Comparison of ENCODE assay signal across 8 mouse cellular contexts in the genomic region with DNA sequence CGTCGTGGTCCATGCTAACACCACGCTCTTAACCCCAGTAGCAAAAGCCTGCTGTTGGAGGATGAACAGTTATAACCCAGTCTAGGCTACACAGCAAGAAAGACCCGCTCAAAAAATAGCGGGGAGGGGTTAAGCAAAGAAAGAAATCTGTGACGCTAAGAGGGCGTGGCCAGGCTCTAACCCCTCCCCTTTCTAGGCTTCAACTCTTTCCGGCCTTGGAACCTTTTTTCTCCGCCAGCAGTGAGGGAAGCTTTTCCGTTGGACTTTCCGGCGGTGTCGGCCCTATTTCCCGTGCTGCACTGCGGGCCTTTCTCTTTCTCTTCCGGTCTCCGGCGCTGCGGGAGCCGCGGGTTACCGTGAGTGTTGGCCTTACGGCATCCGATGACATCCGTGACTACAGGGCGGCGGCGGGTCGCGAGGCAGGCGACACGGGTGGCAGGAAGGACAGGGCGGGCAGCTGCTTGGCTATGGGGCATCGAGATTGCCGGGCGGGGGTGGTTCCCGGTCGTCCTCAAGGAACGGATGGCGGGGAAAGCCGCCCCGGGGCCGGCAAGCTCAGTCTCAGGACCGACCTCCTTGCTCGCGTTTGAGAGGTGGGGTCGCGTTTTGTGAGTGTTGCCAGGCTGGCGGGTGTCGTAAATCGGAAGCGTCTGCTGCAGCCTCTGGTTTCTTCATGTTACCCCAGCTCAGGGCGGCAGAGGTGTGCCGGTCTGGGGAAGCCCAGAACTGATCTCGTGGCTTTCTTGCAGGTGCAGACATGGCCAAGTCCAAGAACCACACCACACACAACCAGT. TPM values are rescaled to one million over a fixed set of nuclear protein-coding genes. Genes with fewer than 3 reads are reported as not detected.
DNase-seq lines count a peak whose midpoint lies in the region; ATAC-seq and TF ChIP-seq lines count a peak whose summit lies in the region.

A gene (plus strand): TSS at position 234 of the 794 bp plus-strand sequence.

- H3K4me1 ChIP-seq in hindbrain, embryonic 10.5 days (replicated peaks) = peaks cover 20% of the 10 kb centered on the region
- H3K4me1 ChIP-seq in lung, postnatal 0 days (ENCODE audit: insufficient read depth, low read depth, low read length) = peaks cover 11% of the 10 kb centered on the region; the same call in 1 of the 2 replicates

- no peaks in the 10 kb centered on the region for H3K9me3 ChIP-seq in hindbrain, embryonic 10.5 days
- H3K9me3 ChIP-seq in lung, postnatal 0 days (ENCODE audit: low read length) = no peaks in the 10 kb centered on the region

- peaks cover 43% of the 10 kb centered on the region for H3K36me3 ChIP-seq in hindbrain, embryonic 10.5 days
- H3K36me3 ChIP-seq in lung, postnatal 0 days (ENCODE audit: insufficient read depth, low read length) = peaks cover 14% of the 10 kb centered on the region; the same call in 1 of the 2 replicates

- H3K9ac ChIP-seq in lung, postnatal 0 days (replicated peaks; ENCODE audit: low read depth) = peak within 1 kb of the TSS; percentile 99

- under 1% methylated on average over 55 of the region's 55 CpGs for WGBS in hindbrain, embryonic 10.5 days
- WGBS in lung, postnatal 0 days = under 1% methylated on average over 54 of the region's 55 CpGs

- H3K27me3 ChIP-seq in hindbrain, embryonic 10.5 days (ENCODE audit: insufficient read depth, poor library complexity, severe bottlenecking) = no peaks in the 10 kb centered on the region
- H3K27me3 ChIP-seq in lung, postnatal 0 days (replicated peaks; ENCODE audit: insufficient read depth, low read length) = no peaks in the 10 kb centered on the region

- no peak for TF ChIP-seq CTCF in lung, postnatal 0 days (IDR thresholded peaks at IDR 0.05)

- H3K27ac ChIP-seq in hindbrain, embryonic 10.5 days = peak within 1 kb of the TSS; percentile 97
- peak within 1 kb of the TSS; percentile 95 for H3K27ac ChIP-seq in lung, postnatal 0 days (ENCODE audit: low read length)

- peak; percentile 71 for TF ChIP-seq EP300 in lung, postnatal 0 days (IDR thresholded peaks at IDR 0.05)

- peak within 1 kb of the TSS; percentile 91 for H3K4me3 ChIP-seq in hindbrain, embryonic 10.5 days
- peak within 1 kb of the TSS; percentile 83 for H3K4me3 ChIP-seq in lung, postnatal 0 days (ENCODE audit: low read depth, low read length)

- peak; percentile 90 for DNase-seq in MEL-GATA-1-ER (ENCODE audit: extremely low read depth, low read depth)
- DNase-seq in cerebellum, adult 8-10 months = peak; percentile 96
- peak; percentile 95 for DNase-seq in hindbrain, embryonic 10.5 days (ENCODE audit: low spot score)
- DNase-seq in layer of hippocampus, adult 9-11 months = peak; percentile 93
- peak; percentile 98 for DNase-seq in lung, postnatal 0 days (ENCODE audit: low spot score)
- peak; percentile 93 for DNase-seq in ovary, postnatal 14 days (ENCODE audit: low spot score)
- DNase-seq in thymus, postnatal 14 days = peak; percentile 96

- ATAC-seq in frontal cortex, adult (ENCODE audit: low TSS enrichment) = peak; percentile 78
- ATAC-seq in lung, postnatal 0 days = peak; percentile 96

- H3K4me2 ChIP-seq in lung, postnatal 0 days (replicated peaks; ENCODE audit: low read depth, low read length) = peak within 1 kb of the TSS; percentile 77

RNA-seq across cellular contexts. Expression of the gene that starts here (rescaled TPM):
- polyA plus RNA-seq in hindbrain, embryonic 10.5 days (2016; fragmentation: Nextera tagmentation; extraction: Ambion mirVana) = 912 and 973 TPM in 2 replicates
- polyA plus RNA-seq in lung, postnatal 0 days (2015; fragmentation: Nextera tagmentation; extraction: Ambion mirVana) = 656 and 737 TPM in 2 replicates

Comparison
In these comparisons a context has a peak if more than half of its experiments do, and no peak if none do; other contexts are left out.
1. Peak in every context shown above with its lines: DNase-seq, ATAC-seq, H3K4me3 ChIP-seq and H3K27ac ChIP-seq.